Mouse (Mus musculus) kidney, adult 2 months (tissue): ENCODE results near the gene Fh1.

Experiments
- CTCF ChIP-seq: fragments of 200-500 bp; conservative IDR thresholded peaks from 2 replicates; pipeline ENCODE4 v1.5.1; 2011; ENCODE audit warnings: low read depth, mild to moderate bottlenecking, control low read depth, low read length, moderate library complexity, mixed read lengths; ENCODE audit not compliant: insufficient read depth, insufficient read length
- POLR2A ChIP-seq: fragments of 200-500 bp; IDR thresholded peaks from one replicate; pipeline ENCODE4 v1.6.1; 2011; ENCODE audit warnings: low read depth, low read length, control low read depth

DNA sequence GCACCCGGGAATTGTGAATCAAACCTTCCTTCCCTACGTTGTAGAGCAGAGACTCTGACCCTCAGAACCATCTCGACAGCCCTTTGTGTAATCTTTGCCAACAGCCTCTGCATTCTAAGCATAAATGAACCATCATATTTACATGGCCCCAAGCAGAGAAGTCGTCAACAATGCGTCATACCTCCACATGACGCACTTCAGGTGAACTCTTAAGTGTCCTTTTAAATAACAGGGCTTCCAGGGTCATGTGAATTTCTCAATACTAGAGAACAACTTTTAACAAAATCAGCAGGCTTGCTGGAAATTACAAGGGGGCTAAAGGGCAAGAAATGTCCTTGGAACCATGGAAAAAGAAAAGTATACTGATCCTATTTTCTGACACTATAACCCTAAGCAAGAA lies 1.8 kb downstream of the Fh1 start:
- no peak for TF ChIP-seq CTCF
- no peak for TF ChIP-seq POLR2A
